Mouse (Mus musculus) cerebellum, adult 11-12 months (tissue): Measurements from ENCODE around the gene Mast2.

Experiments
- DNase-seq: peaks from one replicate; pipeline ENCODE4 v3.0.0; 2022

Gene Mast2

DNA sequence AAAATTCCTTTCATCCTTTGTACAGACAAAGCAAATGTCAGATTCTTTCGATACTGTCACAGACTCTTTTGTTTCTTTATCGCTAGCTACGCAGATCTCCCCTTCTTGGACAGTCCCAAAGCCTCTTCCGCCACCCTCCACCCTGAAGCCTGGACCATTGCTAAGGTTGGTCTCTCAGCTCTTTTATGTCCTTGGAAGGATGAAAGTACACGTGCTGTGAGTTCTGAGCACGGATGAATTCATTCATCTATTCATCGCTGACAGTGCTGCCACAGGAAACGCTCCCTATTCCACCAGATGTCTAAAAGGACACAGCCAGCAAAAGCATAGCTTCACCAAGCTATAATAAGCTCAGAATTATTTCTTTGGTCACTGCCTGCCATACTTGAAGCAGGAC, 58.0 kb downstream of the Mast2 start:
- no peak for DNase-seq

DNA sequence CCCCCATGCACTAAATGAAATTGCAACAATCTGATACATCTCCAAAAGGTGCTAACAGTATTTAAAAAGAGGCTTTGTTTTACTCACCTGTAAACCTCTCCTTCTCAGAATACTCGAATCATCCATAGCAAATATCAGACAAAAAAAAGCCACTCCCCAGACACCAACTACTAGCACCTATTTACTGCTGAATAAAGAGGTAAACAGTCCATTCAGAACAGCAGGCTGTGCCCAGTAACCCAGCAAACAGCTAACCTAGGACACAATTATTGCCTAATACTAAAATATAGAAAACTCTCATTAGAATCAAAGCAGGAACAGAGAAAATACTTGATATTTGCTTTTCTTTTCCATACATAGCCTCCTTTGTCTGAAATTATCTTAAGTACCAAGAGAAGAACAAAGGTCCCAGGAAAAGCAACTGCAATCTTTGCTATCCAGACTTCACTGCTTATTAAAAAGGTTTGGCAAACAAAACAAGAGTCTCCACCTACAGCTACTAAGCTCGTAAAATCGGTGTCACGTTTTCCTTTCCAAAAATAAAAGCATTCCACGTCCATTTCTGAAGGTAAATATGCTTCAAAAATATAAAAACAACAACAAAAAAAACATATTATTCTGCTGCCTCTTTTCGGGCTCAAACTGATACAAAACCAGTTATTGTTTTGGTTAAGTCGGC, 58.6 kb downstream of the Mast2 start:
- no peak for DNase-seq

DNA sequence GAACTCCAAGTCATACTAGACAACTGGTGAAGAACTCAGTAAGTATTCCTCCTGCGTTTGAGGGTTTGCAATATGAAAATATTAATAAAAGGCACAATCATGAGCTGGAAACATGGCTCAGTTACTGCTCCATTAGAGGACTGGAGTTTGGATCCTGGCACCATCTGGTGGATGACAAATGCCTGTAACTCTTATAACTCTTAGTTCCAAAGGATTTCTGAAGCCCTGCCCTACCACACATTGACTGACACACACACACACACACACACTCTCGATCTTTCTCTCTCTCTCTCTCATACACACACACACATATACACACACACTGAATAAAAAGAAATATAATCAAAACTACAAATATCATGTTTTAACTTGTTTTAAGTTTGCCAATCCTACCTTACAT, 60.1 kb downstream of the Mast2 start:
- DNase-seq = no peak

DNA sequence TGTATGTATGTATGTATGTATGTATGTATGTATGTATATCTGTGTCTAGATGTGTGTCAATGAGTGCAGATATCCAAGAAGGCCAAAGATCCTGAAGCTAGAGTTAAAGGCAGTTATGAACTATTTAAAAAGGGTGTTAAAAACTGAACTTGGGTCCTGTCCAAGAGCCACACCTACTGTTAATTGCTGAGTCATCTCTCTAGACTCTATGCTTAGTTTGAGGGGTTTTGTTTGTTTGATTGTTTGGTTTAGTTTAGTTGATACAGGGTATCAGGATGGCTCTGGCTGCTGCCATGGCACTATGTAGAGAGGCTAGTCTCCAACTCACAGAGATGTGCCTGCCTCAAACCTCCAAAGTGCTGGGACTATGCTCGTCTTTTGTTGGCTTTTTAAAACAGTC, 61.3 kb downstream of the Mast2 start:
- DNase-seq = no peak

DNA sequence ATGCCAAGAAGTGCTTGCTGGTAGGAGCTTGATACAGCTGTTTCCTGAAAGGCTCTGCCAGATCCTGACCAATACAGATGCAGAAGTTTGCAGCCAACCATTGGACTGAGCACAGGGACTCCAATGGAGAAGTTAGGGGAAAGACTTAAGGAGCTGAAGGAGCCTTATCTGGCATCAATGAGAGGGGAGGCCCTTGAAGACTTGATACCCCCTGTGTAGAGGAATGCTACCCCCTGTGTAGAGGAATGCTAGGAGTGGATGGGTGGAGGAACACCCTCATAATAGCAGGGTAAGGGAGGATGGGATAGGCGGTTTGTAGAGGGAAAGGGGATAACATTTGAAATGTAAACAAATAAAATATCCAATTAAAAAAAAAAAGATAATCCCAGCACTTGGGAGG, 65.9 kb downstream of the Mast2 start:
- DNase-seq = no peak

DNA sequence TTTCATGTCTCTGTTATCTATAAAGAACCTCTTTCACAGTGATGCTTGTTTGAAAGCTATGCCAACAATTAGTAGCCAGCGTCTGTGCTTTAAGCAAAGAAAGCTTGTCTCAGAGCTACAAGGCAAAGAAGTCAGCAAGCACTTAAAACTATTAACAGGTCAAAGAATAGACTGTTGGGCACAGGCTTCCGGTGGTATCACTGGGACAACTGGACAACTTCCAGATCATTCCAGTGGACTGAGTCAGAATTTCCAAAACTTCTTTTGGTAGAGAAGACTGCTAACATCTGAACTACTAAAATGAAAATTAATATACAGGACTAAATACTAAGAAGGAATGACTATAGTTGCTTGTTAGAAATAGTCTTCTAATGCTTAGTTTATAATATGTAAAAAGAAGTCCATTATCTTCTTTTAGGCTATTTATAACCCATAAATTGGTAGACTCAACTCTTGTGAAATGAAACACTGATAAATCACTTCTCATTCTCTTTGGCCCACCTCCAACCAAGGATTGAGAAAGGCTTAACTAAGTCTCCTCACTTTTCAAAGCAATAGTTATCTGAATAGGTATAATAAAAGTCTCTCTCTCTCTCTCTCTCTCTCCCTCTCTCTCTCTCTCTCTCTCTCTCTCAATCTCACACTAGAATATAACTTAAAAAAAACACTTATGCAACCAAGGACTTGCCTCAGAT, 85.9 kb downstream of the Mast2 start:
- no peak for DNase-seq

DNA sequence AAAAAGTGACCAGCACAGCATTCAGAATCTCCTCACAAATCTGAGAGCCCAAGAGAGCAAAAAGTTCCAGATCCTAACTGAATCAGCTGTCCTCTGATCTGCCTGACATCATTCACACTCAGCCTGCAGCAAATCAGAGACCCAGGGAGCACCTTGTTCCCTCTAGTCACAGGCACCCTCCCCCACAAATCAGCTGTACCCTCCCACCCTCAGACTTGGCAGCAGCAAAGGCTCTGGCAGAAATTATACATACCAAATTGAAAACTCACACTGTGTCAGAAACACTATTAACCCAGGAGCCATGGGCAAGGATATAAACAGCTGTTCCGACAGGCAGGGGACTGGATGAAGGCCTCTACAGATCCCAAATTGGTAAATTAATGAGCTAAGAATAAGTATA, 92.3 kb downstream of the Mast2 start:
- DNase-seq = peak; percentile 7

DNA sequence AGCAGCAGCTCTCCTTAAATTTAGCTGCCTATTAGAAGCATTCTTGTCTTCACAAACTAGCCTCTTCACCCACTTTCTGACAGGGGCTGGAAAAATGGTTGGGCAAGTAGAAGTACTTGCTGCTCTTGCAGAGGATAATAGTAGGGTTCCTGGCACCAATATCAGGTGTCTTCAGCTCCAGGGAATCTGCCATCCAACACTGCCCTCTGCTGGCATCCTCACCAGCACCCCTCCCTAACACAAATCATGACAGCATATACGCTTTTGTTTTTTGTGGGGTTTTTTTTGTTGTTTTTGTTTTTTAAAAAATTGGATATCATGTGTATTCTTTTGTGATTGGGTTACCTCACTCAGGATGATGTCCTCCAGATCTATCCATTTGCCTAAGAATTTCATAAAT, 105.9 kb downstream of the Mast2 start:
- DNase-seq = no peak

DNA sequence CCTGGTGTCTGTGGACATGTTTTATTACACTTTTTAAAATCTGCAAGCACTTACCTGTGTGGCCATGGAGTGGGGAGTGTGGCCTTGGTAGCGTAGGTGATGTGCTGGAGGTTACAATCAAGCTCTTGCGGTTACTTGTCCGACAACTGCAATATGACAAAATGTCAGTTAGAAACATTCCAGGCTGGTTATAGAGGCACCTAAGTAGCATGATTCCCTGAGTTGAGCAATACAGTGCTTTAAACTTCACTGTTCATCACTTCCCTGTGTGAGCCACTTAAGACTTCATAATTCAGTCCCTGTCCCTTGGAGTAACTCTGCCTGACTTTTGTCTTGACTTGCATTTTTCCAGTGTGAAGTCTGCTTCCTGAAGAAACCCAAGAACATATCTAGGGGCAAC, 111.1 kb downstream of the Mast2 start:
- DNase-seq = no peak

DNA sequence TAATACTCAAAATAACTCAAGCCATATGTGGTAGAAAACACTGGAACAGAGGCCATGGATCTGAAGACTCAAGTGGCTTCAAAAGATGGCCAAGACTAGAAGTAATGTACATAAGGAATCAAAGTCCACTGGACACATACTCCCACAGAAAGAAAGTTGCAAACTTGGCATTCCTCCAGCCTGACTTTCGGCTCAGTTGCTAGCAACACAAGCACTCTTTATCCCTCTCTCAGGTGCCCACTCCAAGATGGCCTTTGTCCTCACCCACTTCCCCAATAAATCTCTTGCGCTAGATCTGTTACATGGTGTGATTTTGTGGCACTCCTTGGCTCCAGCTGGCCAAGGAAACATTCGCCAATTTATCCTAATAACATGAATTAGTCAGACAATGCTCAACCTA, 111.5 kb downstream of the Mast2 start:
- no peak for DNase-seq

DNA sequence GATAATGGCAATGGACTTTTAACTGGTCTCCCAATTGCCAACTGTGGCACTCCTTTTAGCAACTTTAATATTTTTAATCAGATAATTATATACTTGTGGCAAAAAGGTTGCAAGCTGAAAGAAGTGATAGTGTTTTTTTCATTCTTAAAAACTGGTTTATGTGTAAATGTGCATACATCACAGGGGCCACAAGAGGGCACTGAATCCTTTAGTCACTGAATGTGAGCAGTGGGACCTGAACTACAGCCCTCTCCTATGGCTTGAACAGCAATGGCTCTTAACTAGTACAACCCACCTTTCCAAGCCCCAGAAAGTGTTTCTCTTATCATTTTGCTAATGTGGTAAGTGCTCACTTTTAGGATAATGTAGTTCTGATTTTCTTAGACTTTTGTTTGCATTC, 121.9 kb downstream of the Mast2 start:
- peak; percentile 20 for DNase-seq

DNA sequence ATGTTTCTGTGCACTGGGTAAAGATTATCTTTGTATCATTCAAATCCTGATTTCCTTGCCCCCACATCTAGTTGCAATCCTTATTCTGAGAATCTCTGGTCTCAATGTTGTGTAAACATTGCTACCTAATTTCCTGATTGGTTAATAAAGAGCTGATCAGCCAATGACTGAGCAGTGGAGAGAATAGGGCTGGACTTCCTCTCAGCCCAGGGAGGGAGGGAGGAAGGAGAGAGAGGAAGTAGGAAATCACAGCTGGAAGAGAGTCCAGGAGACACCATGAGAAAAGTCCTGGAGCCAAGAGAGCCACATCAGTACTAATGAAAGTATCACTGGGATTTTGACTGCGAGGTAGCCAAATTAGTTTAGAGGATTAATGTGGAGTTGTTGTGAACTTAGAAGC, 127.7 kb downstream of the Mast2 start:
- DNase-seq = no peak

DNA sequence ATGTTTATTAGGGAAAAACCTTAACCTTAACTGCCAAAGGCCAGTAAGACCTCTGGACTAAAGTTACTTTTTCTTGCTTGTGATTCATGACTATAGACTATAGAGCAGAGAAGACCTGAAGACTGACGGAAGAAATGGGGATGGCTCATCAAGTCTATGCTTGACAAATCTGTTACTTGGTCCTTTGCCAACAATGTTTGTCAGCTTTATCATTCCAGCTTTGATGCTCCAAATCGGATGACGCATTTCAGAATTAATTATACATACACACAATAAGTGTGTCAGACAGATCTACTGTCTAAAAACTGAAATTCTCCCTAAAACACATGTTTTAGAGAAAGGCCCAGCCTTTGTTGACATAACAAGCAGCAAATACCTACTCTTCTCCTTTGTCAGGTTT, 134.7 kb downstream of the Mast2 start:
- no peak for DNase-seq

DNA sequence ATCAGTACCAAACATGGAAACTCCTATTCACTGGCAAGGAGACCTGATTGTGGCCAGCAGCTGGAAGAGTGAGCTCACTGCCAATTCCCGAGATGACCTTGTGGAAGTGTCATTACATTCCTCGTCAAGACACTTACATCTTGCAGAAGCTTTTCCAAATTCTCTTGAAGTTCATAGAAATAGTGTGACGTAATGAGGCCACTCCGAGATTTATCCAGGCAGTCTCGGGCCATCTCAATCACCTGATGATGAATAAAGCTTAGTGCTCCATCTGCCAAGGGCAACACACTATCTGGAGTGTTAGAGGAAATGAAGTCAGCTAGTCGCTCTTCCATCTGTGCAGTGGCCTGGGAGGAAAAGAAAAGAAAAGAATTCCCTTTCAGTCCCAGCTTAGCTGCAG, 141.9 kb downstream of the Mast2 start:
- DNase-seq = no peak

DNA sequence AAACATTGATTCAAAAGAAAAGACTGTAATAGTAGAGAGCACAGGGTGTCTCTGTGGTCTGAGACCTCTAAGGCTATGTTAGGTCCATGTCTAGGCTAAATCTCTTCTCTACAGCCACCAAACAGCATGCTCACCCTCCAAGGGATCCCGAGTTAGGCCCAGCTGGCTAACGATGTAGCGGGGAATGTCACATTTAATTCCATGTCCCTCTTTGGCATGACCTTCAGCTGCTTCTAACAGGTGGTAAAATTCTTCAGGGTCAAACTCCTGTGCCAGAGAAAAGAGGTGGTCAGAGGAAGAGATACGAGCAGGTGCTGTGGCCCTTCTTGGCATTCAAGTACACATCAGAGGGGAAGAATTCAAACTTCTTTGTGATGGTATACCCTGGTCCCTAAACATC, 146.4 kb downstream of the Mast2 start:
- DNase-seq = no peak

DNA sequence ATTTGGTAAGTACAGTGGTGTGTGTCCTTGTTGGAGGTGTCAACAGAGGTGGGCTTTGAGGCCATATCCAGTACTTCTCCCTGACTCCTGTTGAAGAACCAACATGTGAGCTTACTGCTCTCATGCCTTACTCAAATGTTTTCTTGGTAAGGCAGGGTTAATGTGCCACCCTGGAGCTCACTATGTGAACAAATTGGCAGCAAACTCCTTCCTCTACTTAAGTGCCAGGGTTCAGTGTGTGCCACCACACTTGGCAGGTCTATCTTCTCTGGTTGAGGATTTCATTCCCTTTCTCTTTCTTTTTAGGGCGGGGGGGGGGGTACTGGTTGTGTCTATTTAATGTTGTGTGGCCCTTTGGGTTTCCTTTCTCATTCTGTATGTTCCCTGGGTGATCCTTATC, 159.4 kb downstream of the Mast2 start:
- DNase-seq = no peak

DNA sequence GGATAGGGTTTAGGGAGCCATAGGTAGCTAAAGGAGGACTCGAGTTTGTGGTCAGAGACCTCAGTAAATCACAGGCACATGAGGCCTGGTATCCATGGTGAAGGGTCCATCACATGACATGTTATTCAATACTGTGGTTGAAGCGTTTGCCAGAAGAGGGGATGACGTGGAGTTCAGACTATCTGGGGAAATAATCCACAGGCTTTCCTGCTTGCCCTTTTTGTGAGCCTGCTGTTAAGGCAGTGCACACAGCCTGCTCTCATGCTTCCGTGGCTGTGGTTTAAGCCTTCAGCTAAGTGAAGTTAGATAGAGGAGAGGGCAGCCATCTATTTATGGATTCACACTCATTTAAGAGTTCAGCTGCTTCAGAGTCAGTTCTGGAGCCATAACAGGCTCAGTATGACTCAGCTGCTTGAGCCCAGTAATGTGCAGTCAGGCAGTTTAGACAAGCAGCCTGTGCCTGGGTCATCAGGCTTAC, 163.1 kb downstream of the Mast2 start:
- DNase-seq = no peak

DNA sequence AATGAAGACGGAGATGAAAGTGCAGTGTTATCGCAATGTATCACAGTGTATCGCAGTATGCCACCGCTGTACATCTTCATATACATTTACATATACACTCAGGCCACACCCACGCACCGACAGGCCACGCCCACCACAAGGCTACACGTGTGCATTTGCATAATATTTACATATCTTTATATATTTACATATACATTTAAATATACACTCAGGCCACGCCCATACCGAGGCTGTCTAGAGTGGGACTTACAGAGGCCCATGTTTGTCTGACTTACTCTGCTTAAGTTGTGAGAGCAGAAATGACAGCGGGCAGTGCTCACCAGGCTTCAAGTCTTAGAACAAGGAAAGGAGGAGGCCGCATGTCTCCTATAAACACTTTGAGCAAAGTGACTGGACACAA, 170.7 kb downstream of the Mast2 start:
- DNase-seq = no peak

DNA sequence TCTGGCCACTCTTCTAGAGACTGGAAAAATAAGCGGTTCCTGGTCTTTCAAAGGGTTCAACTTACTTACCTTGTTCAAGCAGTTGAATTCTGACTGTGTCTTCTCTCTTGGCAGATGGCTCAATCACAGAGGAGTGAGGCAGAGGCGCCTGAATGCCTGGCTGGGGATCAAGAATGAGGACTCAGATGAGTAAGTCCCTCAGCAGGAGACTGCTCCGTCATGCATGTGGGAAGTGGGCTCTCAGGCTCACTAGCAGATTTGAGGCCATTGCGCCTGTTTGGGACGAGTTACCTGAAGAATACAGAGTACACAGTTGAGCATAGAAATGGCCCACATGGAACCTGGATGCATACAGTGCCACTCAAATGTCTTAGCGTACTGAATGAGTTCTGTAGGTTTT, 172.4 kb downstream of the Mast2 start:
- DNase-seq = peak; percentile 63

DNA sequence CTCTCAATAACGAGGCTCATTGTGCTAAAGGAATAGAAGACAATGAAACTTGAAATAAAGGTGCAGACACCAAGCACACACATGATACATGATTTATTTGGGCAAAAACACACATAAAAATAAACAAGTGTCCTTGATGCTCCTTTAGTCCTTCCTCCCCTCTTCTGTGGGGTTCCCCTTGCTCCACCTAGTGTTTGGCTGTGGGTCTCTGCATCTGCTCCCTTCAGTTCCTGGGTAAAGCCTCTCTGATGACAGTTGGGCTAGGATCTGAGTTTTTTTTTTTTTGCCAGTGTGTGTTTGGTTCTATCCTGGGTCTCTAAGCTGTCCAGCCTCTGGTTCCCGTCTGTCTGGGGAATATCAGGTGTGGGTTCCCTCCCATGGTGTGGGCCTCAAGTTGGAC, 181.8 kb downstream of the Mast2 start:
- peak; percentile 36 for DNase-seq

DNA sequence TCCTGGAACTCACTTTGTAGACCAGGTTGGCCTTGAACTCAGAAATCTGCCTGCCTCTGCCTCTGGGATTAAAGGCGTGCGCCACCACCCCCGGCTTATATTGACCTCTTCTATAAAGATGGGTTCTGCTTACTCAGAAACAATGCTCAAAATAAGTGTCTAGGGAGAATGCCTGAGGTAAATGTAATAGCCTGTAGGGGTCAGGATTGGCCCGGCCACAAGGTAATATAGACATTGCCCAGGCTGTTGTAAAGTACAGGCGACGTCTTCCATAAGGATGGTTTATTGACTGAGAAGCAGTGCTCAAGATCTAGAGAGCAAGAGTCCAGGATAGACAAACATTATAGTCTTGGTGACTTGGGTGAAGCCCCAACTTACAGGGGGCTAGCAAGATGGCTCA, 195.8 kb downstream of the Mast2 start:
- DNase-seq = no peak
